Mouse (Mus musculus): ENCODE measurements around the gene Tbx4.

Gene Tbx4

DNA sequence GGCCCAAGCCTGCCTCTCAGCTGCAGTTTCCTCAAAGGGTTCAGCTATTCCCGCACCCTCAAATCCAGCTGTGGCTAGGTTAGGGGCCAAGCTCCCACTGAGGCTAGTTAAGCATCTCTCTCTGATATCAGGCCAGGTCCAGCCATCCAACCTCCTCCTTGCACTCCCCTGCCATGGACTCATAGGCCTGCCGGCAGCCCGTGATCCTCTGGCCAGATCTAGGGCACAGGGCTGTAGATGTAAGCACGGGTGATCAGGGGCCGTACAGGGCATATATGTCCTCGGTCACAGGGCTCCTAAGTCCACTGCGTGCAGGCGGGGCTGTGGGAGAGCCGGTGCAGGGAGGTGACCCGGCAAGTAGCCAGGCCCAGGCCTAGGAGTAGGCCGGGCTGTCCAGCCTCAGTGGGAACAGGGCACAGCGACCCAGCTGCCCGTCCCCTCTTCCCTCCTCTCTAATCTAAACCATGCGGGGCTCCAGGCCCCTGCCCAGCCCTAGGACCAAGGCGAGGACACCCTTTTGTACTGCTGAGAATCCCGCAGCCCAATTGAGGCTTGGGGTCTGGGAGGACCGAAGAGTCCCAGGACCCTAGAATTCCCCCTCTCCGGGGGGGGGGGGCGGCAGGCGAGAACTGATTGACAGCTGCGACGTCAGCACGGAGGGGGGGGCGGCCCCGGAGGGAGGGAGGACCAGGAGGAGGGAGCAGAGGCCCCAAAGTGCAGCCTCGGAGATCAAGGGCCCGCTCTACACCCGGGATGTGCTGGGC is at the start of gene Tbx4:
Tbx4 (plus strand) TSS at position 758 of the 764 bp plus-strand sequence.
- in situ Hi-C loops (cut with MboI, MseI) = no loop called here

DNA sequence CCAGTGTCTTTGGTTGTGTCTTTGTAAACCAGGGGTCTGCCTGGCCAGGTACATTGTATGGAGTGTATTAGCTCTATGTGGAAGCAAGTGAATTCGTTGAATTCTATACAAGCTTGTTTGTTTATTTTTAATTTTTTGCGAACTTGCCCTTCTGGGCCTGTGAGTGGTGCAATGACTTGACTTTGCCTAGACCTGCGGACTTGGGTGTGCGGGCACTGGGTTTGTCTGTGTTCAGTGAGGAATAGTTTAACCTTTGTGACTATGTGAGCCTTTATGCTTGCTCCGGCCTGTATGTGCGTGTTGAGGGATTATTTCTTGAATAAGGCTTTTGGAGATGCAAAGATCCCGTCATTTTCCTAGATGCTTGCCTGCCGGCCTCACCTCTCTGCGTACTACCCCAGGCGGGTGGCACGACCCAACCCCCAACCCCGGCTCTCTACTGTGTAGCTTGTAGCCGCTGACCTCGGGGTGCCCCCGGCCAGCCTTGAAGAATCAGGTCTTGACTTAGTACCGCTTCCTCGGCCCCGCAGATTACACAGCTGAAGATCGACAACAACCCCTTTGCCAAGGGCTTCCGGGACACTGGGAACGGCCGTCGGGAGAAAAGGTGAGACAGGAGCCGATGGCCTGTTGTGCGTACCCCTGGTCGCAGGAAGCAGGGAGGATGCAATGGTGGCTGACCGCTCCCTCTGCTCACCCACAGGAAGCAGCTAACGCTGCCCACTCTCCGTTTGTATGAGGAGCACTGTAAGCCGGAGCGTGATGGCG is 49.5 kb upstream of the Tbx4 start:
- in situ Hi-C loops (cut with MboI, MseI) = loop anchor here in 1 of 2 experiments (5.0 kb wide), 1 partner anchor 1309 kb away; the partner anchor contains the start of gene Lhx1

DNA sequence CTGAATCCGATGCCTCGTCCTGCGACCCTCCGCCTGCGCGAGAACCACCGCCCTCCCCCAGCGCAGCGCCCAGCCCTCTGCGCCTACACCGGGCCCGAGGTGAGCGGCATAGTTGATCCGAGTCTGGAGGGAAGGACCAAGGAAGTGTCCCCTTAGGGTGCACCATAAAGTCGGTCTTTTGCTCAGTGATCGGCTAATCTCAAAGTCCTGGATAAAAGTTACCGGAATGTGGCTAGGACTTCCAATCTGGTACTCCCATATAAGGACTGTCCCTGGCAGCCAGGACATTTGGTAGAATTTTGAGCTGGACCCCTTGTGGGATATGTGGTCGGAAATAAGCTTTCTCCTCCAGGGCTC is 49.0 kb upstream of the Tbx4 start:
- in situ Hi-C loops (cut with MboI, MseI) = loop anchor here in 1 of 2 experiments (5.0 kb wide), 1 partner anchor 1310 kb away; the partner anchor contains the start of gene Lhx1

DNA sequence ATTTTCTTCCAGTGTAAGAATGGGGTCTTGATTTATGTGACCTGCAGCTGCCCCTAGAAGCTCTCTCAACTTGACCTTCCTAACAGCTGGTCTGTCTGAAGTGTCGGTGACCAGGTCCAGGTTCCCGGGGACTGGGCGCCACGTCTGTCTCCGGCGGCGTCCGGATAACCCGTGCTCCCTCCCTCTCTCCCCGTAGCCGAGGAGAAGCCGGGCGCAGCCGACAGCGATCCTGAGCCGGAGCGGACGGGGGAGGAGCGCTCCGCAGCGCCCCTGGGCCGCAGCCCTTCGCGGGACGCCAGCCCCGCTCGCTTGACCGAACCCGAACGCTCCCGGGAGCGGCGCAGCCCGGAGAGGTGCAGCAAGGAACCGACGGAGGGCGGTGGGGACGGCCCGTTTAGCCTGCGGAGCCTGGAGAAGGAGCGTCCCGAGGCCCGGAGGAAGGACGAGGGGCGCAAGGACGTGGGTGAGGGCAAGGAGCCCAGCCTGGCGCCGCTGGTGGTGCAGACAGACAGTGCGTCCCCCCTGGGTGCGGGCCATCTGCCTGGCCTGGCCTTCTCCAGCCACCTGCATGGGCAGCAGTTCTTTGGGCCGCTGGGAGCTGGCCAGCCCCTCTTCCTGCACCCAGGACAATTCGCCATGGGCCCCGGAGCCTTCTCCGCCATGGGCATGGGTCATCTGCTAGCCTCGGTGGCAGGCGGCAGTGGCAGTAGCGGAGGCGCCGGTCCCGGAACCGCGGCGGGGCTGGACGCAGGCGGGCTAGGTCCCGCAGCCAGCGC is 48.4 kb upstream of the Tbx4 start:
- in situ Hi-C loops (cut with MboI, MseI) = loop anchor here in 1 of 2 experiments (5.0 kb wide), 1 partner anchor 1311 kb away; the partner anchor contains the start of gene Lhx1

DNA sequence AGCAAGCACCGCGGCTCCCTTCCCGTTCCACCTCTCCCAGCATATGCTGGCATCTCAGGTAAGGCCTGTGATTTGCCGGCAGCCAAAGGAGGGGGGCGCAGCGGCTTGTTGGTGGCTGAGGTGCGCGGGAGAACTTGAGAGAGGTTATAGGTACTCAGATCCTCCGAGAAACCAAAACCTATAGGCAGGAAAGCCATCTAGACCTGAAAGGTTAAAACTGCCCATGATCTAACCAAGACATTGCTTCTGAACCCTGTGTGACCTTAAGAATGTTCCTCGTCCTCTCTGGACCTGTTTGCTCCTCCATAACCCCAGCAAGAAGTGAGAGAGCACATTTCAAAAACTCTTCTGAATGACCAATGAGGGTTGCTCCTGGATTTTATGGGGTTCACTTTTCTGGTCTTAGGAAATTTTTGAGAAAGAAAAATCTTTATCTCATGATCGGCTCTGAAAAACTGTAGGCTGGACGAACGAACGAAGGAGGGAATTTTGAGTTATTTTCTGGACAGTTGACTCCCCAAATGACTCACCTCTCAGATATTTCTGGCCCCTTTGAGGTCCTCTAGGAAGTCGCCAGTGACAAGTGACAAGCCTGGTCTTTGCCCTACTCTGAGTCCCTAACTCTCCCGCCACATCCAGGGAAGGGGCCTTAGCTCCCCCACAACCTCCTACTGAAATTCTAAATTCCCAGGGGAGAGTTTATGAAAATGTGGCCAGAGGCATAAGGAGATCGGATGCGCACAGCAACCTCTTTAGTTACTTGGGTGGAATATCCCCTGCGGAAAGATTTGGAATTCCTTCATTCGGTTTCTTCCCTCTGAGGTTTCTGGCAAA is 47.6 kb upstream of the Tbx4 start:
- in situ Hi-C loops (cut with MboI, MseI) = loop anchor here in 1 of 2 experiments (5.0 kb wide), 1 partner anchor 1311 kb away; the partner anchor contains the start of gene Lhx1

DNA sequence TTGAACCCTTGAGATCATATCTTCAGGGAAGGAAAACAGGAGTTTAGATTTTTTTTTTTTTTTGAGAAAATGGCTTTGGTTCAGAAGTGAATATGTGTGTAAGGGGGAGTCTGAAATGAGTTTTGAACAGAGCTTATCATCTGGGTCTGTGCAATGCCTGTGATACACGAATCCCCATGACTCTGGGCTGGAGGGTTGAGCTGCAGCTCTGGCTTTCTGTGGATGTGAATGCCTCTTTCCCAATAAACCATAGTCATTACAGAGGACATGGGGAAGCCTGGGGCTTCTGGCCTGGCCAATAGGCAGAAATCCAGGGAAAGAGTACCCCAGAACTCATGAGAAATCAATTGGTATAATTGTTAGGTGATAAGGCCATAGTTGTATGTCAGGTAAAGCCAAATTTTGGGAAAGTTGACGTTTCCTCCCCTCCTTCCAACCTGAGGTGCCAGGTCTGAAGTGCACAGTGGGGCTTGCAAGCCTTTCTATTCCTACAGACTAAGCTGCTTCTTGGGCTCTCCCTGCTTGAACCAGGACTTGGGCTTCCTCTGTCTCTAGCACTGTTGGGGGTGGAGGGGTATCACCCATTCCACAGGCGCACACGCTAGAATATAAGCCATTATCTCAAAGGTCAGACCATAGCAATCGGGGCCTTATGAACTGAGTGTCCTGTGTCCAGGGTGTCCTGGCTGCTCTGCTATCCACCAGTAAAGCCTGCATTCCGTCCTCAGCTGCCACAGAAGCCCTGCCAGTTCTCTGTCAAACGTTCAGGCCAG is 46.8 kb upstream of the Tbx4 start:
- in situ Hi-C loops (cut with MboI, MseI) = loop anchor here in 1 of 2 experiments (5.0 to 10.0 kb wide), 2 partner anchors 335 to 1312 kb away; partner anchors contain the start of gene Lhx1

DNA sequence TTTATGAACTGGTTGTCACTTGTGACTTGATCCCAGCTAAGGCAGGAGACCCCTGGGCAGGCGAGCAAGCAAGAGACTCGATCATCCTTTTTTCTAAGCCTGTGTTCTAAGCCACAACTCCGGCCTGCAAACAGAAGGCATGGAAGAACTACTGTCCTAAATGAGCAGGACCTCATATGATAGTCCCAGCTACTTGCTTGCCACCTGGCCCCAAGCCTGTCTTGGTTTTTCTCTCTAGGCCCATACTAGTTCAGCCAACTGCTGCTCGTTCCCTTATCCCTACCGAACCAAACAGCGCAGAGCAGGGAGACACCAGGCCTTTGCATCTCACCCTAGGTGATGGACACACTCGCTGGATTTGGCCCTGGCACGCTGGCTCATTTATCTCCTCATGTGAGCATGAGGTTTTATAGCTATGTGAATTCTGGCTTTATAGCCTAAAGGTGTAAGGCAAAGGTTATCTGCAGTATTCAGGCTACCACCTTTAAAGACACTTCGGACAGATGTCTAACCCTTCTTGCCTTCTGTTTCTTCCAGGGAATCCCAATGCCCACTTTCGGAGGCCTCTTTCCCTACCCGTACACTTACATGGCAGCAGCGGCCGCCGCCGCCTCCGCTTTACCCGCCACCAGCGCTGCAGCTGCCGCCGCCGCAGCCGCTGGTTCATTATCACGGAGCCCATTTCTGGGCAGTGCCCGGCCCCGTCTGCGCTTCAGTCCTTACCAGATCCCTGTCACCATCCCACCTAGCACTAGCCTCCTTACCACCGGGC is 46.0 kb upstream of the Tbx4 start:
- in situ Hi-C loops (cut with MboI, MseI) = loop anchor here in 1 of 2 experiments (10.0 kb wide), 1 partner anchor 335 kb away; no protein-coding TSS in a partner anchor

DNA sequence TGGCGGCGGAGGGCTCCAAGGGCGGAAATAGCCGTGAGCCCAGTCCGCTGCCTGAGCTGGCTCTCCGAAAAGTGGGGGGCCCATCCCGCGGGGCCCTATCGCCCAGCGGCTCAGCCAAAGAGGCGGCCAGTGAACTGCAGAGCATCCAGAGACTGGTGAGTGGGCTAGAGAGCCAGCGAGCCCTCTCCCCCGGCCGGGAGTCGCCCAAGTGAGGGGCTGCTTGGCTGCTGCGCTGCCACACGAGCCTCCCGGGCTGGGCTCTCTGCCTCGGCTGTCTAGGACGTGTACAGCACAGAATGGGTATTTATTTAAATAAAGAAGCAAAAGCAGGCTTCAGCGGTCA is 45.4 kb upstream of the Tbx4 start:
- in situ Hi-C loops (cut with MboI, MseI) = loop anchor here in 1 of 2 experiments (10.0 kb wide), 1 partner anchor 334 kb away; no protein-coding TSS in a partner anchor

DNA sequence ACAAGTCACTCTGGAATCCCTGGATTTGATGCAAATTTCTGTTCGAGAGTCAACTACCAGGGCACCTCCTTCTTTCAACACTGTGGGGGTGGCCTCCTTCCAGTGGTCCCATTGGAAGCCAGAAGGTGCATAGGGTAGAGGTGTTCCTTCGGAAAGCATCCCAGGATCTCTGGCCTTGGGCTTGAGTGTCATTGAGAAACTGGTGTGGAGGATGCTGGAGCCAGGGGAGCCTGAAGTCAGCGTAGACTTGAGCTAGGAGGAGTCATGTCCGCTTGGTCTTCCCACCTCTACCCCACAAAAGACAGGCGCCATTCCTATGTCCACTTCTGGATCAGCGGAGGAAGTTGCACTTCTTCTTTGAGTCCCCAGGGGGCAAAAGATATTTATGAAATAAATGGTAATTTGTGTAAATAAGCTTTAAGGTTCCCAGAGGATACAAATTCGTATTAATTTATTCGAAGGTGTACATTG is 45.0 kb upstream of the Tbx4 start:
- in situ Hi-C loops (cut with MboI, MseI) = loop anchor here in 1 of 2 experiments (10.0 kb wide), 1 partner anchor 334 kb away; no protein-coding TSS in a partner anchor

DNA sequence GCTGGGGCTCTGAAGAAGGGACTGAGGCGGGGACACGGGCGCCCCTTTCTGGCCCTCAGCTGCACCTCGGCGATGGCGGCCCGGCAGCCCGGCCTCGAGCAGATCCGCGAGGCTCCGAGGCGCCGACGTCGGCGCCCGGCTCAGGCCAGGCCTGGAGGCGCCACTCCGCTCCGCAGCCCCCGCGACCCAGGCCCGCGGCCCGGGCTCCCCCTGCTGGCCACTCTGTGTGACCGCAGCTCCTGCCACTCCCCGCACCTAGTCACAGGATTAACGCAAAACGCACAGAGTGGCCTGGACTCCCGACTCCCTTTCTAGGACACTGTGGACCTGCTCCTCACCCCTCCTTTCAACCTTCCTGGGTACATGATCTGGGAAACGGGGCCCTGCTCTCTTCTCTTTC is 44.2 kb upstream of the Tbx4 start:
- in situ Hi-C loops (cut with MboI, MseI) = loop anchor here in 1 of 2 experiments (10.0 kb wide), 1 partner anchor 333 kb away; no protein-coding TSS in a partner anchor

DNA sequence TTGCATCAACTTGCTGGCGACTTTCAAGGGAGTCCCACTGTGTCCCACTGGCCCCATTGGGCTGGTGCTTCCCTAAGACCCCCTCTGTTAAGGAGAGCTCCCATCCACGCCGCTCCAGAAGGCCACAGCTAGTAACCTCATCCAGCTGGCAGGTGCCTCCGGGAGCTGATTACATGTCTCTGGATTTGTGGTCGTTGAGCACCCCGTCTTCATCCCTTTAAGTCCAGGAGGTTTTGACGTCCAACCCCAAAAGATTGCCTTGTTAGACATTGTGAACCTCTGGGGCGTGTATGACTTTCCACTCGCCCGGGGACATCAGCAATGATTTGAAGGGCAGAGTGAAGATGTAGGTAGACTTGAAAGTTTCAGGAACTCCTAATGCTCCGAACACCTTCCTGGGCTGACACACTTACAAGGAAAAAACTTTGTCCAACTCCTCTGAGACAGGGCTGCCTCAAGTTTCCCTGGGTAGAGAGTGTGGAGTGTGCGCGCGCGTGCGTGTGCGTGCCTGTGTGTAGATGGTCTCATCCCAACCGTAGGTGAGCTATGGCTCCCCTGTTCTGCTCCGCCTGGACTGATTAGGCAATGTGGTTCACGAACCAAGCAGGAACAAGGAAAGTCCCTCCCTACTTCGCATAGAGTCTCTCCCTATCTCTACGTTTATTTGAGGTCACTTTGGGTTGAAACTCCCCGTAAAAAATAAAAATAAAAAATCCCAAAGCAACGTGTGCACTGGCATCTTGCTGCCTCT is 43.5 kb upstream of the Tbx4 start:
- in situ Hi-C loops (cut with MboI, MseI) = loop anchor here in 1 of 2 experiments (10.0 kb wide), 1 partner anchor 332 kb away; no protein-coding TSS in a partner anchor

DNA sequence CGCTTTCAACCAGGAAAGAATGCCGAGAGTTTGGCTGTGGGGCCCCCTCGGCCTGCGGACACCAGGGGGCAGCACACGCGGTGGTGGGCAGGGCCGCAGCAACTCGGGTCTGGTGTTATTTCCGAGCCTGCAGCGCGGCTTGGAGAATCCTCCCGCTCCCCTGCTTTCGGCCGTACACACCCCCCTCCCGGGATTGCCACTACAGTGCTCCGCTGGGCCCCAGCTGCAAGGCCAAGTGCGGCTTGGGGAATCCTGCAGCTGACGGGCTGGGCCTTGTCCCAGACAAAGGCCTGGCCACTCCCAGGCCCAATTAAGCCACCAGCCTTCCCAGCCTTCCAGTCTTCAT is 42.9 kb upstream of the Tbx4 start:
- in situ Hi-C loops (cut with MboI, MseI) = loop anchor here in 1 of 2 experiments (10.0 kb wide), 1 partner anchor 331 kb away; no protein-coding TSS in a partner anchor

DNA sequence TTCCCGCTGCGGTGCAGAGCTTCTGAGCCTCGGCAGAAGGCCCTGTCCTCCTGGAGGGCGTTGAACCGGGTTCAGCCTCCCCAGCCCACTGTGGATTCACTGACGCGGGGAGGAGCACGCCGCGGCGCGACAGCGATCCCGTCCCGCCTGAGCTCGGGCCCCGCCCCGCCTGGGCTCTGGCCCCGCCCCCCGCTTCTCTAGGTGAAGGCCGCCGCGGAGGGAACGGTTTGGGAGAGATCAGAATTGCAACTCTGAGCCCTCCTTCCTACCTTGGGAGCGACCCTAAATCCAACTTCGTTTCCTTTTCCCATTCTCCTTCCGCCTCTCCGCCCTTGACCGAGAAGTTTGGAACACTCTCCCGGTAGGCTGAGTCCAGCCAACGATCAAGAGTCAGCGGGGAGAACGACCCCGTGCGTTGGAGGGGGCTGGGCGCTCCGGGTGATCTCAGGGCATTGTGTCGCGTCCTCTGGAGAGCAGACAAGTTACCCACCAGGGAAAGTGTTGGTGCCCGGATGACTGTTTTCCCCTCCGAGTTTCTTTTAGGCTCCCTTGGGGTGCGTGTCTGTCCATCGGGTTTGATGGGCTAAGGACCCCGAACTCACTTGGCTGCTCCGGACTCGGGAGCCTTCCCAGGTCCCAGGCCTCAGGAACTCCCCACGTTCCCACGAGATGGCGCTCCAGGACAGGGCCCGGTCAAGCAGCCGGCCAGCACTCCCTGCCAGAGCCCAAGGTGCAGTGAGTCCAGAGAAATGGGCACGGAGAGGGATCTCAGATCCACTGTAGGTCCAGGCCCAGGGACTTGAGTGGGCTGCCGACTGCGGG is 41.9 kb upstream of the Tbx4 start:
- in situ Hi-C loops (cut with MboI, MseI) = loop anchor here in 1 of 2 experiments (10.0 kb wide), 1 partner anchor 330 kb away; no protein-coding TSS in a partner anchor

DNA sequence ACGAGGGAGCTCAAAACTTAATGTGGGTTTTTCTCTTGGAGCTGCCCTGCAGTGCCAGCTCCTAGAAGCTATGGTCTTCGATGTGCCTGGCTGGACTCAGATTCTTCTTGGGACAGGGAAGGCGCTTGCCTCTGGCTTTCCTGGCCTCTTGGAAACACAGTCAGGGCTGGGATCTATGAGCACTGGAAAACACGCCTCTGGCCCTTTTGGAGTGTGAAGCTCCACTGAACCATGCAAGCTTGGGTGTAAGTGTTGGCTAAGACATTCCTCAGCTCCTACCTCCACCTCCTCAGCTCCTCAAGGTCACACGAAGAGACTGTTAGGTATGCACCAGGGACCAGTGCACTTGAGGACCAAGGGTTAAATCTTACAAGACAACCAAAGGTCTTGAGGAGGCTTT is 41.3 kb upstream of the Tbx4 start:
- in situ Hi-C loops (cut with MboI, MseI) = loop anchor here in 1 of 2 experiments (10.0 kb wide), 1 partner anchor 330 kb away; no protein-coding TSS in a partner anchor

DNA sequence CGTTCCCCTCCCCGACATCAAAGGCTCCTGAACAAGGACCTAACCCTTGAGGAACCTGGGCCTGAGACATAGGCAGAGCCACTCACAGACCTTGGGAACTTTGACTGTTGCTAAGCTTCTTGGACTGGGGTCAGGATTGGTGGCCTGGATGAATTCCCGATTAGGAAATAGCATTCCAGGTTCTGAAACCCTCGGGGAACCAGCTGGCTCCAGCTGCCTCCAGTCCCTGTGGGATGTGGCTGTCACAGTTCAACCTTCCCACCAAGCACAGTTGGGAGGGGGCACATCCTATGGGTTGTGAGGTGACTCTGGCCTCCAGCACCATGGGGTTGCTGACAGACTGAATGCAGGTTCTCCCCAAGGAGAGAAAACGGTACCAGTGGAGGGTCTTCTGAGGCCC is 40.3 kb upstream of the Tbx4 start:
- in situ Hi-C loops (cut with MboI, MseI) = loop anchor here in 1 of 2 experiments (10.0 kb wide), 1 partner anchor 329 kb away; no protein-coding TSS in a partner anchor

DNA sequence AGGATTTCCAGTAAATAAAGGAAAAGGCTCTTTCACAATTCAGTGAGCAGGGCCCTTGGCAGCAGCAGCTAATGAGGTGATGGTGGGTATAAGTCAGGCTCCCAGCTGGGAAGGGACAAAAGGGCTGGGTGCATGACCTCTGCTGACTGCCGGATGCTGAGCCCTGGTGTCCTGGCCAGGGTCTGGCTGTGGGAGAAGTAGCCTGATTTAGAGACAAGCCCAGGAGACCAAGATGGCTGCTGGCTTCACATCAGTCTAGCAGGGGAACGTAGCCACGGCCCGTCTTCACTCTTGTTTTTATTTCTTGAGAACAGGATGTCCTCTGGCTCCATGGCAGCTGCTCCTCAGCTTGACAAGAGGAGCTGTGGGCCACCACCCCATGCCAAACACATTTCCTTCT is 39.7 kb upstream of the Tbx4 start:
- in situ Hi-C loops (cut with MboI, MseI) = loop anchor here in 1 of 2 experiments (10.0 kb wide), 1 partner anchor 328 kb away; no protein-coding TSS in a partner anchor

DNA sequence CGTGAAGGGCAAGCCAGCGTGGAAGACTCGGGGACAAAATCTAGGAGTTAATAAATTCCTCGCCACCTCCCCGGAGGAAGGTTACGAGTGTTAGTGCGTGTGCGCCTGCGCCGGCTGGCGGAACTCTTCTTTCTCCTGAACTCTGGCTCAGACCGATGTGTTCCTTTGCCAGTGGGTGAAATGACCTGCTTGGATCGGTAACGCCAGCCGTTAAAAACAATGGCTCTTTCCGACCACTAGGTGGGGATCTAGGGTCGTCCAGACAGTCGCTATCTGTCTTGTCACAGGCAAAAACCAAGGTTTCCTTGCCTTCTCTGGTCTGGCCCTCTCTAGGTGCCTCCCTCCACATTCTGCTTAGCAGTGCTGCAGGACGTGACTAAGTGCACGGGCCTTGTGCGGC is 37.2 kb upstream of the Tbx4 start:
- in situ Hi-C loops (cut with MboI, MseI) = loop anchor here in 1 of 2 experiments (10.0 kb wide), 1 partner anchor 326 kb away; no protein-coding TSS in a partner anchor

All from T-helper 17 cell (primary cell).